Mouse (Mus musculus) MEL (cell line): ENCODE measurements around the gene Kcna7. TPM values are rescaled to one million over a fixed set of nuclear protein-coding genes. Genes with fewer than 3 reads are reported as not detected.

Experiments used
- DNase-seq: peaks from one replicate; pipeline ENCODE4 v3.0.0; 2011; ENCODE audit warnings: low read depth, low spot score
- H3K27ac ChIP-seq: 2 replicates; pipeline ENCODE4 v1.5.1; 2012; ENCODE audit warnings: low read depth, mild to moderate bottlenecking, control low read depth, low read length, moderate library complexity; ENCODE audit not compliant: control insufficient read depth
- H3K27me3 ChIP-seq, 2 experiments: fragments of 150-350 bp in 1 of 2; sonication (generic) in 1 of 2; 2 replicates each; pipeline ENCODE4 v1.6.1; 2012; ENCODE audit warnings: low read length in 2 of 2, mild to moderate bottlenecking in 2 of 2, improper control_type of control experiment in 1 of 2, moderate library complexity in 1 of 2; ENCODE audit not compliant: insufficient read depth in 2 of 2, control insufficient read depth in 1 of 2
- H3K36me3 ChIP-seq, 2 experiments: 2 replicates each; pipeline ENCODE4 v1.6.1; 2012 to 2014; ENCODE audit warnings: low read length in 2 of 2, improper control_type of control experiment in 1 of 2, inconsistent platforms in 1 of 2, mild to moderate bottlenecking in 1 of 2; ENCODE audit not compliant: insufficient read depth in 2 of 2, control insufficient read depth in 1 of 2
- H3K4me1 ChIP-seq, 2 experiments: fragments of 150-350 bp in 1 of 2; sonication (generic) in 1 of 2; 2 replicates each; pipeline ENCODE4 v1.6.1; 2012; ENCODE audit warnings: low read length in 2 of 2, improper control_type of control experiment in 1 of 2, mild to moderate bottlenecking in 1 of 2; ENCODE audit not compliant: insufficient read depth in 2 of 2, control insufficient read depth in 1 of 2
- H3K4me3 ChIP-seq, 2 experiments: fragments of 150-350 bp in 1 of 2; sonication (generic) in 1 of 2; 2 replicates each; pipeline ENCODE4 v1.5.1; 2012; ENCODE audit warnings: low read depth in 2 of 2, low read length in 2 of 2, mild to moderate bottlenecking in 2 of 2, moderate library complexity in 2 of 2, control low read depth in 1 of 2, improper control_type of control experiment in 1 of 2; ENCODE audit not compliant: control insufficient read depth in 1 of 2, insufficient read depth in 1 of 2
- H3K79me2 ChIP-seq: 2 replicates; pipeline ENCODE4 v1.6.1; 2012; ENCODE audit warnings: mild to moderate bottlenecking, low read length, moderate library complexity; ENCODE audit not compliant: control insufficient read depth, poor library complexity, insufficient read depth
- H3K9ac ChIP-seq: 2 replicates; pipeline ENCODE4 v1.6.1; 2012; ENCODE audit warnings: low read depth, mild to moderate bottlenecking, control low read depth, low read length, moderate library complexity; ENCODE audit not compliant: control insufficient read depth, poor library complexity, severe bottlenecking
- H3K9me3 ChIP-seq: fragments of 150-350 bp; sonication (generic); replicated peaks from 2 replicates; pipeline ENCODE4 v1.6.1; 2012; ENCODE audit warnings: mild to moderate bottlenecking, low read length, improper control_type of control experiment, moderate library complexity; ENCODE audit not compliant: insufficient read depth
- CHD1 ChIP-seq: IDR thresholded peaks from 2 replicates; pipeline ENCODE4 v1.6.1; 2012; ENCODE audit warnings: low read depth, mild to moderate bottlenecking, inconsistent platforms, low read length, improper control_type of control experiment
- ELF1 ChIP-seq: IDR thresholded peaks from 2 replicates; pipeline ENCODE4 v1.6.1; 2014; ENCODE audit warnings: low read depth, mild to moderate bottlenecking, inconsistent platforms, low read length, improper control_type of control experiment, moderate library complexity
- EP300 ChIP-seq, 2 experiments: IDR thresholded peaks; 2 replicates each; pipeline ENCODE4 v1.6.1; 2011; ENCODE audit warnings: improper control_type of control experiment in 2 of 2, low read length in 2 of 2, low read depth in 1 of 2, mild to moderate bottlenecking in 1 of 2
- ETS1 ChIP-seq: IDR thresholded peaks from 2 replicates; pipeline ENCODE4 v1.6.1; 2012; ENCODE audit warnings: low read depth, mild to moderate bottlenecking, inconsistent platforms, low read length, improper control_type of control experiment, moderate library complexity
- GATA1 ChIP-seq: IDR thresholded peaks from 2 replicates; pipeline ENCODE4 v1.6.1; 2011; ENCODE audit warnings: low read depth, low read length, improper control_type of control experiment
- HCFC1 ChIP-seq: IDR thresholded peaks from 2 replicates; pipeline ENCODE4 v1.6.1; 2012; ENCODE audit warnings: low read depth, mild to moderate bottlenecking, inconsistent platforms, low read length, improper control_type of control experiment, moderate library complexity
- JUND ChIP-seq: IDR thresholded peaks from 2 replicates; pipeline ENCODE4 v1.6.1; 2011; ENCODE audit warnings: low read depth, mild to moderate bottlenecking, improper control_type of control experiment, low read length
- KAT2A ChIP-seq: conservative IDR thresholded peaks from 2 replicates; pipeline ENCODE4 v1.6.1; 2012; ENCODE audit warnings: low read depth, low read length, improper control_type of control experiment, inconsistent platforms
- MAFK ChIP-seq: IDR thresholded peaks from 2 replicates; pipeline ENCODE4 v1.6.1; 2011; ENCODE audit warnings: low read depth, mild to moderate bottlenecking, low read length, improper control_type of control experiment, borderline replicate concordance
- MXI1 ChIP-seq: IDR thresholded peaks from 2 replicates; pipeline ENCODE4 v1.6.1; 2011; ENCODE audit warnings: mild to moderate bottlenecking, low read depth, low read length, improper control_type of control experiment
- NELFE ChIP-seq: IDR thresholded peaks from 2 replicates; pipeline ENCODE4 v1.6.1; 2011; ENCODE audit warnings: low read depth, low read length, improper control_type of control experiment
- NRF1 ChIP-seq: IDR thresholded peaks from 2 replicates; pipeline ENCODE4 v1.6.1; 2014; ENCODE audit warnings: low read depth, mild to moderate bottlenecking, inconsistent platforms, low read length, improper control_type of control experiment, moderate library complexity; ENCODE audit not compliant: poor library complexity, insufficient read depth, severe bottlenecking
- POLR2A ChIP-seq, 2 experiments: IDR thresholded peaks; 2 replicates each; pipeline ENCODE4 v1.6.1; 2011 to 2012; ENCODE audit warnings: low read length in 2 of 2, mild to moderate bottlenecking in 2 of 2, control low read depth in 1 of 2, improper control_type of control experiment in 1 of 2, low read depth in 1 of 2, moderate library complexity in 1 of 2; ENCODE audit not compliant: control insufficient read depth in 1 of 2, insufficient read depth in 1 of 2, poor library complexity in 1 of 2
- POLR2AphosphoS2 ChIP-seq: IDR thresholded peaks from 2 replicates; pipeline ENCODE4 v1.6.1; 2011; ENCODE audit warnings: low read length, improper control_type of control experiment
- POLR2AphosphoS5 ChIP-seq: IDR thresholded peaks from 2 replicates; pipeline ENCODE4 v1.6.1; 2012; ENCODE audit warnings: low read depth, borderline replicate concordance, mild to moderate bottlenecking, inconsistent platforms, low read length, moderate library complexity, mixed read lengths
- RAD21 ChIP-seq: IDR thresholded peaks from 2 replicates; pipeline ENCODE4 v1.6.1; 2011; ENCODE audit warnings: mild to moderate bottlenecking, low read depth, low read length, improper control_type of control experiment
- RCOR1 ChIP-seq: IDR thresholded peaks from 2 replicates; pipeline ENCODE4 v1.6.1; 2012; ENCODE audit warnings: low read depth, mild to moderate bottlenecking, inconsistent platforms, low read length, improper control_type of control experiment
- SMC3 ChIP-seq: IDR thresholded peaks from 2 replicates; pipeline ENCODE4 v1.6.1; 2011; ENCODE audit warnings: low read depth, low read length, improper control_type of control experiment
- TAL1 ChIP-seq: IDR thresholded peaks from 2 replicates; pipeline ENCODE4 v1.6.1; 2012; ENCODE audit warnings: mild to moderate bottlenecking, inconsistent platforms, low read length, moderate library complexity, mixed read lengths
- TBP ChIP-seq: IDR thresholded peaks from 2 replicates; pipeline ENCODE4 v1.8.0; 2011; ENCODE audit warnings: low read depth, low read length, improper control_type of control experiment
- TCF12 ChIP-seq: IDR thresholded peaks from 2 replicates; pipeline ENCODE4 v1.6.1; 2014; ENCODE audit warnings: low read depth, mild to moderate bottlenecking, inconsistent platforms, low read length, improper control_type of control experiment, moderate library complexity
- UBTF ChIP-seq: IDR thresholded peaks from 2 replicates; pipeline ENCODE4 v1.6.1; 2012; ENCODE audit warnings: low read depth, mild to moderate bottlenecking, inconsistent platforms, low read length, improper control_type of control experiment, moderate library complexity, borderline replicate concordance; ENCODE audit not compliant: insufficient read depth
- USF1 ChIP-seq: IDR thresholded peaks from 2 replicates; pipeline ENCODE4 v1.6.1; 2014; ENCODE audit warnings: low read depth, mild to moderate bottlenecking, inconsistent platforms, low read length, improper control_type of control experiment, moderate library complexity
- ZC3H11A ChIP-seq: IDR thresholded peaks from 2 replicates; pipeline ENCODE4 v1.6.1; 2012; ENCODE audit warnings: low read depth, mild to moderate bottlenecking, inconsistent platforms, low read length, improper control_type of control experiment
- ZKSCAN1 ChIP-seq: IDR thresholded peaks from 2 replicates; pipeline ENCODE4 v1.6.1; 2012; ENCODE audit warnings: low read depth, mild to moderate bottlenecking, inconsistent platforms, low read length, improper control_type of control experiment, moderate library complexity
- ZMIZ1 ChIP-seq: IDR thresholded peaks from 2 replicates; pipeline ENCODE4 v1.6.1; 2012; ENCODE audit warnings: low read depth, mild to moderate bottlenecking, inconsistent platforms, low read length, improper control_type of control experiment, moderate library complexity
- polyA plus RNA-seq, 2 experiments: library from polyadenylated mRNA; stranded (reverse) in 1 of 2; unstranded in 1 of 2; fragments of >175 nt in 1 of 2; fragments of >200 nt in 1 of 2; gene quantifications; 2 replicates each; pipeline versions ENCODE4 v1.2.1 to v1.2.4; 2012; ENCODE audit warnings: low replicate concordance in 2 of 2, low read depth in 1 of 2; ENCODE audit not compliant: insufficient read length in 2 of 2, insufficient read depth in 1 of 2, missing spikeins in 1 of 2
- total RNA-seq: library from RNA; depleted of rRNA; stranded (reverse); fragments of 300-350 nt; gene quantifications from 2 replicates; pipeline ENCODE4 v1.2.3, GENCODE M21; 2012

The Kcna7 gene
- total and polyA plus RNA-seq, 3 experiments = 0.06 TPM; not detected in 2

- Histone ChIP-seq H3K9me3 (no peaks in the 10 kb centered on the region), H3K4me3 (no peak overlapping the region), H3K4me1 (peaks cover 0 to 13% of the 10 kb centered on the region in 2 experiments; a peak in 3 of 4 replicates), H3K36me3 (peaks cover 8 to 10% of the 10 kb centered on the region in 2 experiments), H3K27me3 (no peaks in the 10 kb centered on the region), H3K9ac (no peak overlapping the region), H3K79me2 (peaks cover 19% of the 10 kb centered on the region), H3K27ac (no peak overlapping the region)
- no peak for DNase-seq
- no peak for TF ChIP-seq UBTF
- TF ChIP-seq RCOR1 = no peak
- TF ChIP-seq POLR2AphosphoS5 = no peak
- TF ChIP-seq EP300 (IDR thresholded peaks at IDR 0.05; ENCODE audit: low read depth in 1 of 2, low read length in 2 of 2) = no peak
- TF ChIP-seq JUND = no peak
- TF ChIP-seq POLR2AphosphoS2 = no peak
- TF ChIP-seq SMC3 = no peak
- TF ChIP-seq ZC3H11A = no peak
- no peak for TF ChIP-seq NELFE
- no peak for TF ChIP-seq GATA1
- TF ChIP-seq HCFC1 = no peak
- TF ChIP-seq RAD21 = no peak
- no peak for TF ChIP-seq CHD1
Measured at GRCm38 (mm10) chr7:45454971-45455370, 49.5 kb downstream of the Kcna7 start.

GRCm38 (mm10) chr7:45455932-45456696 lies 50.7 kb downstream of the Kcna7 start:
- H3K79me2 ChIP-seq = peaks cover 22% of the 10 kb centered on the region
- H3K9me3 ChIP-seq = no peaks in the 10 kb centered on the region
- H3K27me3 ChIP-seq = no peaks in the 10 kb centered on the region
- no peak overlapping the region for H3K27ac ChIP-seq
- TF ChIP-seq ZC3H11A (no peak), SMC3 (no peak), HCFC1 (no peak), ZKSCAN1 (no peak), POLR2AphosphoS5 (no peak), TAL1 (no peak), MAFK (no peak), ZMIZ1 (no peak), KAT2A (no peak), JUND (no peak), NRF1 (no peak), POLR2A (IDR thresholded peaks at IDR 0.05; ENCODE audit: control insufficient read depth in 1 of 2, insufficient read depth in 1 of 2, low read depth in 1 of 2, low read length in 2 of 2, poor library complexity in 1 of 2) (no peak), MXI1 (no peak), RCOR1 (no peak), TBP (no peak), ETS1 (no peak), EP300 (IDR thresholded peaks at IDR 0.05; ENCODE audit: low read depth in 1 of 2, low read length in 2 of 2) (no peak), ELF1 (no peak), TCF12 (no peak), USF1 (no peak)
- H3K9ac ChIP-seq = no peak overlapping the region
- H3K4me1 ChIP-seq = peaks cover 6 to 22% of the 10 kb centered on the region in 2 experiments; a peak in 3 of 4 replicates
- no peak overlapping the region for H3K4me3 ChIP-seq
- peaks cover 8 to 20% of the 10 kb centered on the region in 2 experiments for H3K36me3 ChIP-seq
- DNase-seq = no peak
